ENCODE assay signal across 17 mouse cellular contexts in genomic region chr4:76417676-76418075, GRCm38 (mm10).
"Had no signal": no experiment of that assay in that cellular context is flagged by ENCODE, and none has a peak within 500 bp of the region (broad histone marks: within the 10 kb centered on the region; RNA-seq: fewer than 3 reads in every experiment).

No protein-coding gene starts in this region.

- H3K9ac ChIP-seq: lung, embryonic 14.5 days; midbrain, embryonic 12.5 days; neural tube, embryonic 13.5 days; neural tube, embryonic 15.5 days had no signal

- H3K27me3 ChIP-seq: neural tube, embryonic 13.5 days; neural tube, embryonic 15.5 days had no signal

- H3K36me3 ChIP-seq: midbrain, embryonic 10.5 days; midbrain, embryonic 12.5 days; neural tube, embryonic 13.5 days; neural tube, embryonic 15.5 days had no signal

- H3K4me1 ChIP-seq: midbrain, embryonic 12.5 days had no signal

- ATAC-seq: midbrain, embryonic 16.5 days had no signal

- H3K4me3 ChIP-seq: midbrain, embryonic 10.5 days; midbrain, embryonic 12.5 days; myocyte; neural tube, embryonic 13.5 days; neural tube, embryonic 15.5 days had no signal

- H3K4me2 ChIP-seq: lung, embryonic 14.5 days; midbrain, embryonic 12.5 days; neural tube, embryonic 13.5 days; neural tube, embryonic 15.5 days had no signal

- H3K27ac ChIP-seq: midbrain, embryonic 10.5 days; midbrain, embryonic 12.5 days; neural tube, embryonic 13.5 days; neural tube, embryonic 15.5 days had no signal

- DNase-seq: lung, embryonic 14.5 days; lung, postnatal 10 days; lung, postnatal 4 days; midbrain, embryonic 14.5 days; right cerebral cortex, adult 18-20 months; right cerebral cortex, postnatal 25 days; right cerebral cortex, postnatal 4 days; spleen, adult 18-20 months; thymus, adult 18-20 months; thymus, postnatal 14 days; thymus, postnatal 36 days had no signal

- H3K9me3 ChIP-seq: midbrain, embryonic 10.5 days; midbrain, embryonic 12.5 days; neural tube, embryonic 13.5 days; neural tube, embryonic 15.5 days had no signal
